Mouse (Mus musculus): ENCODE results near the gene Olfr56.
"Not testable (repeated sequence)": the region's sequence is repeated elsewhere in the genome, so short reads cannot be mapped to it uniquely, and the experiment has no call there.

Gene Olfr56

DNA sequence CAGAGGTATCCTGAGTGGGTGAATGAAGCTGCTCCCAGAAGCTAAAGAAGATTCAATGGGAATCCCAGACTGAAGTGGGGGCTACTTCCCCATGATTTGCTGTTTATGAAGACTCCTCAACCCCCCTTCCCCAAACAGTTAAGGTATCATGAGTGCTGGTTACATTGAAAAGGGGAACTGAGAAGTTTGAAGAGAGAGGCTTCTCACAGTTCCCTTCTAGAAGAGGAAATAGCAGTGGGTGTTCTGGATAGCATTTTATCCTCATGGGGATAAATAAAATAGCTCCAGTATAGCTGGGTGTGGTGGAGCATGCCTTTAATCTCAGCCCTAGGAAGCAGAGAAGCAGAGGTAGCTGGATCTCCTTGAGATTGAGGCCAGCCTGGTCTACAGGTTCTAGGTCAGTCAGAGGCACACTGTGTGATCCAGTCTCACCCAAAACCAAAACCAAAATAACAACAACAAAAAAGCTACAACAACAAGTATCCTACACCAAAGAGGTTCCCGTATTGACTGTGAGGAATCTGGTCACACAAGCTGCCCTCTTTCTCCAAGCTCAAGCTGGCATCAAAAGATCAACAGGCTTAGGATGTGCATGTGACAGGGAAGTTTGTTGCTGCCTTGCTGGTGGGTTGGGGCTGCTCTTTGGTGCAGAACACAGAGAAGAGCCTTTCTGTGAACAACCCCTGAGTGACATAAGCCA is at the start of gene Olfr56:
Olfr56 (plus strand) TSS at position 650 of the 700 bp plus-strand sequence.
- DNase-seq (ENCODE audit: low spot score in 2 of 2), result not testable (repeated sequence)

DNA sequence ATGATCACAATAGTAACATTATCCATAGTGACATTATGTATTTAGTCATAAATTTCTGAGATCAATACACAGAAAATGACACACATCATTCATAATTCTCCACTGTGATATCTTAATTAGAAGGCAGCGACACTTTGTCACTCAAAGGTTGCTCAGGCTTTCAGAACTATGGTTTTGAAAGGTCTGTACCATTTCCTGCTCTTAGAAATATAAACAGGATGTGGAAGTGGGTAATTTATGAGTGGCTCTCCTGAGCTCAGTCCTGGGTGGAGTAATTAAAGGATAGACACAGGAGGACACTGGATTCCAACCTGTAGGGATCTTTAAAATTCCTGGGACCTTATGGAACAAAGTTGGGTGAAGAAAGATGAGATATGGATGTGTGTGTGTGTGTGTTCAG is 45.3 kb upstream of the Olfr56 start:
- peak in 1 of 2 experiments; percentile 22 for DNase-seq (ENCODE audit: low spot score in 2 of 2)

DNA sequence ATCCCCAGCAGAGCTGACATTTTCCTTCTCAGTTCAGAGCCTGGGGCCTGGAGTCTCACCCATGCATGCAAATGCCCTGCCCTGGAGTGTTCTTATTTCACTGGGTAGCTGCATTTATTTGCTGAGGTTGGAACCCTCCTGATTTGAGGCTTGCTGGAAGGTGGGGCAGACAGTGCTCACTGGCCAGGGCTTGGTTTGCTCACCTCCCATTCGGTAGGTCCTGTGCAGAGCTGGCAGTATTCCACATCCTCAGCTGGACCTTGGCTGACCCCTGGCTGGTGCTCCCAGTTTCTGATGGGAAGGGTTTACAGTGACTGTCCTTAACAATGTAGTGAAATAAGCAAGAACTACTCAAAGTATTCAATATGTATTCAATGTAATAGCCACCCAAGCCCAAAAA is 44.8 kb upstream of the Olfr56 start:
- DNase-seq (ENCODE audit: low spot score in 2 of 2), result not testable (repeated sequence)

GRCm38 (mm10) chr11:48935291-48935690 is 43.4 kb upstream of the Olfr56 start:
- DNase-seq (ENCODE audit: low spot score in 2 of 2), result peak in 1 of 2 experiments; percentile 22

GRCm38 (mm10) chr11:48939286-48939685 is 39.4 kb upstream of the Olfr56 start:
- DNase-seq (ENCODE audit: low spot score in 2 of 2), result not testable (repeated sequence)

DNA sequence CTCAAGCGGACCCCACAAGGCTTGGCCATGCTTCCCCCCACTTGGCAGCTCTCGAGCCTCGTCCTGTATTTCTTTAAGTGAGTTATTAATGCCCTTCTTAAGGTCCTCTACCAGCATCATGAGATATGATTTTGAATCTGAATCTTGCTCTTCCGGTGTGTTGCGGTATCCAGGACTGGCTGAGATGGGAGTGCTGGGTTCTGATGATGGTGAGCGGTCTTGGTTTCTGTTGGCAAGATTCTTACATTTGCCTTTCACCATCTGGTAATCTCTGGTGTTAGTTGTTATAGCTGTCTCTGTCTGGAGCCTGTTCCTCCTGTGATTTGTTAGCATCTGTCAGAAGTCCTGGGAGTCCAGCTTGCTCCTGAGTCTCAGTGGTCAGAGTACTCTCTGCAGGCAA is 32.6 kb upstream of the Olfr56 start, which contains the start of gene Psme2b:
Psme2b (minus strand) TSS at position 101 of the 400 bp plus-strand sequence.
- not testable (repeated sequence) for DNase-seq (ENCODE audit: low spot score in 2 of 2)

DNA sequence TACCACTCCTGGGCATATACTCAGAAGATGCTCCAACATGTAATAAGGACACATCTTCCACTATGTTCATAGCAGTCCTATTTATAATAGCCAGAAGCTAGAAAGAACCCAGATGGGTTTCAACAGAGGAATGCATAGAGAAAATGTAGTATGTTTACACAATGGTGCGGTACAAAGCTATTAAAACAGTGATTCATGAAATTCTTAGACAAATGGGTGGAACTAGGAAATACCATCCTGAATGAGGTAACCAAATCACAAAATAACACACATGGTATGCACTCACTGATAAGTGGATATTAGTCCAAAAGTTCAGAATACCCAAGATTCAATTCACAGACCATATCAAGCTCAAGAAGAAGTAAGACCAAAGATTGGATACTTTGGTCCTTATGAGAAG is 4.0 kb upstream of the Olfr56 start:
- DNase-seq (ENCODE audit: low spot score in 2 of 2), result not testable (repeated sequence)

GRCm38 (mm10) chr11:48979251-48979650 is 562 bp downstream of the Olfr56 start, which contains the start of gene 9930111J21Rik1:
9930111J21Rik1 (minus strand) TSS chr11:48979398.
- not testable (repeated sequence) for DNase-seq (ENCODE audit: low spot score in 2 of 2)

DNA sequence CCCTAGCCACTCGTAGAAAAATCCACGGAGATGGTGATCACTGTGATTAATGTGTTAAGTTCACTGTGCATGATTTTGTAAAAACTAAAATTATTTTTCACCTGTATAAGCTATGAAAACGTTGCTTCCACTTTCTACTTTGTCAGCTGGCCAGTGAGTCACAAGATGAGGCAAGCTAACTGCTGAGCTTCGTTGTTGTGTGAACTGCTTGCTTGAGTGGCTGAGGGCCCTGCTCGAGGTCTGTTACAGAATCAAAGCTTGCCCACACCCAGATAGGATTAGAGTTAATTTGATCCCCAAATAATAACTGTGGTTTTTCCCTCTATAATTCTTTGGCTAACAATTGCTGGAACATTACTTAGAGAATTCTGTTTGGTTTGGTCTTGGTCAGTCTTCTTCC is 1.4 kb downstream of the Olfr56 start:
- not testable (repeated sequence) for DNase-seq (ENCODE audit: low spot score in 2 of 2)

GRCm38 (mm10) chr11:48982848-48983247 is 4.2 kb downstream of the Olfr56 start:
- not testable (repeated sequence) for DNase-seq (ENCODE audit: low spot score in 2 of 2)

DNA sequence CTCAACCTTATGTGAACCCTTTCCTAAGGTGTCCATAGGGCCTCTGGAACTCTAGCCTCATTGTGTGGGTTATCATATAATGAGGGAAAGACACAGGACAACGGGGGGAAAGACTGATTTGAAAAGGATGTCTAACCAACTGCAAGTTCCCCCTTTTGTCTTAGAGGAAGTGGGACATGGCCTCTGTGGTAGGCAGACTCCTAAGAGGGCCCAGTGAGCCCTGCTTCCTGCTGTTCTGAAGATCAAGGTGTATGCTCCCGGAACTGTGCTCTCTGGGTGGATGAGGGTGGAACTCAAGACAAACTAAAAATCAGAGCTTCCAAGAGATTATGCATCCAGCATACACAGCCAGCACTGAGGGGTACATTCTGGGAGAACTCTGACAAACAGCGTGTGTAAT is 9.5 kb downstream of the Olfr56 start:
- not testable (repeated sequence) for DNase-seq (ENCODE audit: low spot score in 2 of 2)

DNA sequence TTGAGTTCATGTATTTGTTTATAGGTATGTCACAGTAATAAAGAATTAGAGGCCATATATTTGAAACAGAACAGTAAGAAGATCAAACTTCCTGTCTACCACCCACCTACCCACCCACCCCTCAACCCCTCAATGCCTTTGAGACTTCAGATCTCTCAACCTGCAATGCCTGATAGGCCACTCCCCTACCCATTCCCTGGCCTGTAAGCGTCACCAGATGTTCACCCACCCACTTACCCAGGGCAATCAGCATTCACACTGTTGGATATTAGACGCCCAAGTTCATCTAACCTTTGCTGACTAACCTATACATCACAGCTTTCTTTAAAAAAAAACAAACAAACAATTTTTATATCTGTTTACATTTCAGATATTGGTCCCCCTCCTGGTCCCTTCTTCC is 11.3 kb downstream of the Olfr56 start:
- DNase-seq (ENCODE audit: low spot score in 2 of 2), result not testable (repeated sequence)

DNA sequence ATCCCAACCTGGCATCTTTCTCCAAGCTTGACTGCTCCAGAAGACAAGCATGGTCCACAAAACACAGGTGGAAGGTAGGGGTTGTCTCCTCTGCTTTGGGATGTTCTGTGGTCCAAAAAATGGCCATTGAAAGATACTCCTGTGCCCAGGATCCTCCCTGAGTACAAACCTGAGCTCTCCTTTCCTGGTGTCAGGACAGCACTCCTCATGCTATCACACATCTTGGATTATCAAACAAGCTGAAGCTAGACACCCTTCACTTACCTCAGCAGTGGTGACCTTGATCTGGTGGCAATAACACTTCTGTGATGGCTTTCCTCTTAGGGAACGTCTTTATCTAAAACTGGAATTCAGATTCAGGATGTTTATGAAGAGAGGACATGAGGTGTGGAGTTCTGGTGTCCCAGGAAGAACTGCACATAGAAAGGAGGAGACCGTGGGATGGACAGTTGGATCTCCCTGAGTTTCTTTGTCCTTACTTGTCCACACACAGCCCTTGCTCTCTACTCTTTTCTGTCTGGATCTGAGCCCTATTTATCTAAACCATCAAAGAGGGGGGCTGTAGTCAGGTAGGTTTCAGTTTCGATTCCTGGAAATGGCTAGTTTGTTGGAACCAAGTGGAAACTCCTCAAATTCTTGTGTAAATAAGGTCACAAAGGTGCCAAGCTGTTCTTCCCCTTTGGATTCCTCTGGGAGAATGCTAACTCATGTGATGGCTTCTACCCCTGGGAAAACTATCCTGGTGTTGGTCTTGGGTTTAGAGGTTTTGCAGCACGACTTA is 13.2 kb downstream of the Olfr56 start, which contains the start of gene Gm12185:
Gm12185 (minus strand) TSS at position 487 of the 781 bp plus-strand sequence.
- DNase-seq (ENCODE audit: low spot score in 2 of 2), result peak in 1 of 2 experiments; percentile 18

- DNase-seq (ENCODE audit: low spot score in 2 of 2), result not testable (repeated sequence)
These were observed 14.6 kb downstream of the Olfr56 start for GRCm38 (mm10) chr11:48993296-48993695.

DNA sequence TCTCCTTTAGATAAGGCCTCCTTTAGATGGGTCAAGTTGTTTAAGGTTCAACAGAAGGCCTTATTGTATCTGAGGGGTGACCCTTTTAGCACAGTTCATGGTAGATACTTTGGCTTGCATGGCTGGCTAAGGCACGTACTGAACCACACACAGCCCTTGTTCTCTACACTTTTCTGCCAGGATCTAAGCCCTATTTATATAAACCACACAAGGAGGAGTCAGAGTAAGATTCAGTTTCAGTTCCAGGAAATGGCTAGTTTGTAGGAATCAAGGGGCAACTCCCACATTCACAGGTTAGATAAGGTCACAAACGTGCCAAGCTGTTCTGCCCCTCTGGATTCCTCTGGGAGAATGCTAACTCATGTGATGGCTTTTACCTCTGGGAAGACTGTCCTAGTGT is 15.3 kb downstream of the Olfr56 start, which contains the start of gene Tgtp1:
Tgtp1 (minus strand) TSS at position 155 of the 400 bp plus-strand sequence.
- not testable (repeated sequence) for DNase-seq (ENCODE audit: low spot score in 2 of 2)

GRCm38 (mm10) chr11:49000411-49000810 is 21.7 kb downstream of the Olfr56 start:
- not testable (repeated sequence) for DNase-seq (ENCODE audit: low spot score in 2 of 2)

DNA sequence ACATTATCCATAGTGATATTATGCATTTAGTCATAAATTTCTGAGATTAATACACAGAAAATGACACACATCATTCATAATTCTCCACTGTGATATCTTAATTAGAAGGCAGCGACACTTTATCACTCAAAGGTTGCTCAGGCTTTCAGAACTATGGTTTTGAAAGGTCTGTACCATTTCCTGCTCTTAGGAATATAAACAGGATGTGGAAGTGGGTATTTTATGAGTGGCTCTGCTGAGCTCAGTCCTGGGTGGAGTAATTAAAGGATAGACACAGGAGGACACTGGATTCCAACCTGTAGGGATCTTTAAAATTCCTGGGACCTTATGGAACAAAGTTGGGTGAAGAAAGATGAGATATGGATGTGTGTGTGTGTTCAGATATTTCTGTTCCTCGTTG is 27.6 kb downstream of the Olfr56 start:
- DNase-seq (ENCODE audit: low spot score in 2 of 2), result not testable (repeated sequence)

DNA sequence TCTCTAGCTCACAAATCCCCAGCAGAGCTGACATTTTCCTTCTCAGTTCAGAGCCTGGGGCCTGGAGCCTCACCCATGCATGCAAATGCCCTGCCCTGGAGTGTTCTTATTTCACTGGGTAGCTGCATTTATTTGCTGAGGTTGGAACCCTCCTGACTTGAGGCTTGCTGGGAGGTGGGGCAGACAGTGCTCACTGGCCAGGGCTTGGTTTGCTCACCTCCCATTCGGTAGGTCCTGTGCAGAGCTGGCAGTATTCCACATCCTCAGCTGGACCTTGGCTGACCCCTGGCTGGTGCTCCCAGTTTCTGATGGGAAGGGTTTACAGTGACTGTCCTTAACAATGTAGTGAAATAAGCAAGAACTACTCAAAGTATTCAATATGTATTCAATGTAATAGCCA is 28.1 kb downstream of the Olfr56 start:
- DNase-seq (ENCODE audit: low spot score in 2 of 2), result not testable (repeated sequence)

DNA sequence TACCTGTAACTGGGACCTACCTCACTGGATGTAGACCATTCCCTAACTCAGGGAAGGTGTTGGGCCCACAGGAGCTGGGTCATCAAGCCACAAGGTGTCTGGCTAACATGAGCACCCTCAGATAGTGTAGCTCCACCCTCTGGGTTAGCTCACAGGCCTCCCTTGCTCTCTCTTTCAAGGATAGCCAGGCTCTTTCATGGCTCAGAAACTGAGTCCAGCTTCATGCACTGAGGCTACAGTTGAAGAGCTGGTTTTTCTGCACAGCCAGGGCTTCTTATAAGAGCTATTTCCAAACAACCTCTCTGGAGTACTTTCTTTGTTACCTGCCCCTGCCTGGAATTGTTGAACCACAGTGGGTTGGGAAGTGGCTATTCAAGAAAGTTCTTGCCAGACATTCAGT is 33.4 kb downstream of the Olfr56 start:
- not testable (repeated sequence) for DNase-seq (ENCODE audit: low spot score in 2 of 2)

DNA sequence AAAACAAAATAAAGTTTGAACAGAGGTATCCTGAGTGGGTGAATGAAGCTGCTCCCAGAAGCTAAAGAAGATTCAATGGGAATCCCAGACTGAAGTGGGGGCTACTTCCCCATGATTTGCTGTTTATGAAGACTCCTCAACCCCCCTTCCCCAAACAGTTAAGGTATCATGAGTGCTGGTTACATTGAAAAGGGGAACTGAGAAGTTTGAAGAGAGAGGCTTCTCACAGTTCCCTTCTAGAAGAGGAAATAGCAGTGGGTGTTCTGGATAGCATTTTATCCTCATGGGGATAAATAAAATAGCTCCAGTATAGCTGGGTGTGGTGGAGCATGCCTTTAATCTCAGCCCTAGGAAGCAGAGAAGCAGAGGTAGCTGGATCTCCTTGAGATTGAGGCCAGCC is 71.4 kb downstream of the Olfr56 start:
- not testable (repeated sequence) for DNase-seq (ENCODE audit: low spot score in 2 of 2)

GRCm38 (mm10) chr11:49051093-49051891 is 72.6 kb downstream of the Olfr56 start, which contains the start of gene 9930111J21Rik2:
9930111J21Rik2 (minus strand) TSS chr11:49051242.
- not testable (repeated sequence) for DNase-seq (ENCODE audit: low spot score in 2 of 2)

Data from natural killer cell, adult 2 months (primary cell).